Mouse (Mus musculus) heart, embryonic 11.5 days (tissue): Measurements from ENCODE around the gene Cecr2. TPM values are rescaled to one million over a fixed set of nuclear protein-coding genes. Genes with fewer than 3 reads are reported as not detected.
A peak's percentile ranks its signal among the peaks of the same experiment; 100 is the strongest.

Experiments used
- ATAC-seq: fragments of 200-750 bp; cut with Nextera tagmentation; replicated peaks from 2 replicates; pipeline ENCODE4 v1.8.0; 2017; ENCODE audit warnings: moderate library complexity; ENCODE audit not compliant: insufficient number of reproducible peaks, low FRiP score, low TSS enrichment
- H3K27ac ChIP-seq: fragments of 300-500 bp; sonication (generic); 2 replicates; pipeline ENCODE4 v1.5.1; 2014; ENCODE audit warnings: mild to moderate bottlenecking, low read depth, low read length
- H3K27me3 ChIP-seq: fragments of 300-500 bp; sonication (generic); 2 replicates; pipeline ENCODE4 v1.6.1; 2014; ENCODE audit warnings: mild to moderate bottlenecking, low read length, mixed read lengths; ENCODE audit not compliant: control insufficient read depth, insufficient read depth
- H3K36me3 ChIP-seq: fragments of 300-500 bp; sonication (generic); 2 replicates; pipeline ENCODE4 v1.6.1; 2014; ENCODE audit warnings: mild to moderate bottlenecking, low read length, moderate library complexity, mixed read lengths; ENCODE audit not compliant: control insufficient read depth, insufficient read depth
- H3K4me1 ChIP-seq: fragments of 300-500 bp; sonication (generic); 2 replicates; pipeline ENCODE4 v1.6.1; 2014; ENCODE audit warnings: low read length; ENCODE audit not compliant: control insufficient read depth, insufficient read depth
- H3K4me2 ChIP-seq: fragments of 300-500 bp; sonication (generic); 2 replicates; pipeline ENCODE4 v1.6.1; 2014; ENCODE audit warnings: mild to moderate bottlenecking, moderate library complexity
- H3K4me3 ChIP-seq: fragments of 300-500 bp; sonication (generic); 2 replicates; pipeline ENCODE4 v1.5.1; 2014; ENCODE audit warnings: low read depth, low read length
- H3K9ac ChIP-seq: fragments of 300-500 bp; sonication (generic); 2 replicates; pipeline ENCODE4 v1.6.1; 2014; ENCODE audit warnings: mild to moderate bottlenecking, low read depth, low read length, moderate library complexity
- H3K9me3 ChIP-seq: fragments of 300-500 bp; sonication (generic); replicated peaks from 2 replicates; pipeline ENCODE4 v1.6.1; 2016; ENCODE audit warnings: low read length; ENCODE audit not compliant: control insufficient read depth
- WGBS: fragments of 180-500 bp; shearing (Covaris S2); extraction: QIAGEN DNeasy Blood & Tissue Kit; methylation state at CpG from one replicate; pipeline ENCODE4 v1.1.7; 2014; ENCODE audit not compliant: insufficient replicate concordance; 5-methylcytosine and 5-hydroxymethylcytosine counted together
- polyA plus RNA-seq: library from polyadenylated mRNA; unstranded; fragments of >200 nt; fragmentation: Nextera tagmentation; extraction: Ambion mirVana; gene quantifications from 2 replicates; pipeline ENCODE4 v1.2.1, GENCODE M21; 2014

The Cecr2 gene
- 3.0 and 4.2 TPM in 2 replicates for polyA plus RNA-seq

DNA sequence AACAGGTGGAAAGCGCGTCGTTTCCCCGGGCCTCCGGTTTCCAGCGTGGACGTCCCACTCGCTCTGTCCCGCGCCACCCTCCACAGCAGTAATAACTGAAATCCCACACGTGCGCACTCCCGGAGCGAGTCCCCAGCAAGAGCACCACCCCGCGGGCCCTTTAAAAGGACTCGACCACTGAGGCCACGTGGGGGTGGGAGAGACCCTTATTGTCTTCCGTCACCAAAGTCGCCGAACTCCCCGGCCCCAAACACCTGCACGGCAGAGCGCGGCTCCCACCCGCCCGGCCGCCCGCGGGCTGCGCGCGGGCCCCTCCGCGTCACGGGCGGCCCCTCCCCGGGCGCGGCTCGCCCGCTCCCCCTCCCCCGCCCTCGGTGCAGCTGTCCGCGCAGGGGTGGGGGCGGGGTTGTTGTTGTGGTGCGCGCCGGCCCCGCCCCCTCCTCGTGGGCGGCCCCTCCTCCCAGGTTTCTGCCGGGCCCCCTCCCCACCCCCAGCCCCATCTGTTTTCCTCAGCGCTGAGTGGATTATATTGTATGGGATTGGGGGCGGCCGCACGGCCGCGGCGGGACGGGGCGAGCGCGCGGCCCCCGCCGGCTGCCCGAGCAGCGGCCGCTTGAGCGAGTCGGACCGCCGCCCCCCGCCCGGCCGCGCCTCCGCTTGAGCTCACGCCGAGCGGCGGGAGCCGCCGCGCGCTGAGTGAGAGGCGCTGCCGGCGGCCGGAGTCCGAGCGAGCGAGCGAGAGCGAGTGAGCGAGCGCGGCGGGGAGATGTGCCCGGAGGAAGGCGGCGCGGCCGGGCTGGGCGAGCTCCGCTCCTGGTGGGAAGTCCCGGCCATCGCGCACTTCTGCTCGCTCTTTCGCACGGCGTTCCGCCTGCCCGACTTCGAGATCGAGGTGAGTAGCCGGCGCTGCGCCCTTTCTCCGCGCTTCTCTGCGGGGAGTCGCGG is at the start of gene Cecr2:
TSS of gene Cecr2 (plus strand) at position 554 of the 945 bp plus-strand sequence.
- WGBS: under 1% methylated on average over 72 of the region's 127 CpGs
- H3K27me3 ChIP-seq: no peaks in the 10 kb centered on the region
- no peaks in the 10 kb centered on the region for H3K4me1 ChIP-seq
- H3K36me3 ChIP-seq: no peaks in the 10 kb centered on the region
- peak within 1 kb of the TSS; percentile 82 for H3K9ac ChIP-seq
- H3K9me3 ChIP-seq: no peaks in the 10 kb centered on the region
- H3K4me3 ChIP-seq: peak within 1 kb of the TSS; percentile 76
- ATAC-seq: peak; percentile 88
- H3K27ac ChIP-seq: peak within 1 kb of the TSS; percentile 93
- peak within 1 kb of the TSS; percentile 85 for H3K4me2 ChIP-seq

DNA sequence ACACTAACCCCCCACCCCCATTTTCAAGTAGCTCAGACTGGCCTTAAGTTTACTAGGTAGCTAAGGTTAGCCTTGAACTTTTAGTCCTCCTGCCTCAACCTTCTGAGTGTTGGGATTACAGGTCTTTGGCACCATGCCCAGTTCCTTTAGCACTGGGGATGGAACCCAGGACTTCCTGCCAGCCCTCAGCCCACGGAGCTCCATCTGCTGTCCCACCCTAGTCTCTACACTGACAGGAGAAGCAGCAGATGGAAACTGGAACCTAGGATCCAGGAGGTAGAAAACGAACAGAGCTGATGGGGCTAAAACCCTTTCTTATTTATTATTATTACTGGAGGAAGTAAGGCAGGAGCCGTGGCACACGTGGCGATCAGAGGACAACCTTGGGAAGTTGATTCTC is 48.6 kb upstream of the Cecr2 start:
- WGBS: 73% methylated on average over 5 of the region's 5 CpGs
- no peak overlapping the region for H3K9ac ChIP-seq
- H3K4me2 ChIP-seq: no peak overlapping the region
- no peaks in the 10 kb centered on the region for H3K4me1 ChIP-seq
- H3K9me3 ChIP-seq: no peaks in the 10 kb centered on the region
- H3K36me3 ChIP-seq: no peaks in the 10 kb centered on the region
- no peak overlapping the region for H3K4me3 ChIP-seq
- no peak overlapping the region for H3K27ac ChIP-seq
- no peak for ATAC-seq
- H3K27me3 ChIP-seq: no peaks in the 10 kb centered on the region

DNA sequence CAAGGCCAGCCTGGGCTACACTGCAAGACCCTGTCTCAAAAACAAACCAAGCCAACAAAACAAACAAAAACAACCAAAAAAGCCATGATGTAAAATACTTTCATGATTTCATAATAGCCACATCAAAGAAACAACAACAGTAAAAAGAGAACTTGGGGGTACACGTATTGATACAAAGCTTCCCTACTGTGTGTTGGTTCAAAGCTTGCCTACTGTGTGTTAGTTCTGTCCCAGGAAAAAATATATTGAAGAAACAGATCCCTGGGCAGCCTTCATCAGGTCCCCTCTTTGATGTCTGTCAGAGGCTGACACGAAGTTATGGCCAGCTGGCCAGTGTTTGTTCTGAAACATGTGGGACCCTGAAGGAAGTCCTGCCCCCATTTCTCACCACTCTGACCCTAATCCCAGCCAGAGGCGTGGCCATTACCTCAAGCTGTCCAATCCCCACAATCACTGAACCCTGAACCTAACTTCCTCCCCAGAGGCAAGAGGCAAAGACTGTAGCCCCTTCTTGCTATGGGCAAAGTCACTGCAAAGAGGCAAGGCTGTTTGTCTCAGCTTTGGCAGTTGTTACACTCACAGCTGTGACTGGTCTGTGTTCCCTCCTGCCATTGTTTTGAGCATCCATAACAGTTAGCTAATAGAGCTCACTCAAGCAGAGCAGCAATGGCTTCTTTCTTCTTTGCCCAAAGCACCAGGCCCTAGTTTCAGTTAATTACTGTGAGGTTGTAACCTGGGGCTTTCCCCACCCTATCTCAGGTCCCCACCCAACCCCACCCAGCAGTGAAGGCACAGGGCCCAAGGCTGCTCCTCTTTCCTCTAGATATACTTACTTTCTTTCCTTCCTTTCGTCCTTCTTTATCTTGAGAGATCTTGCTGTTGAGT is 47.4 kb upstream of the Cecr2 start:
- Histone ChIP-seq H3K4me3 (no peak overlapping the region), H3K4me1 (no peaks in the 10 kb centered on the region), H3K36me3 (no peaks in the 10 kb centered on the region), H3K4me2 (no peak overlapping the region), H3K27me3 (no peaks in the 10 kb centered on the region), H3K9me3 (no peaks in the 10 kb centered on the region), H3K9ac (no peak overlapping the region), H3K27ac (no peak overlapping the region)
- 63% methylated on average over 4 of the region's 4 CpGs for WGBS
- no peak for ATAC-seq

DNA sequence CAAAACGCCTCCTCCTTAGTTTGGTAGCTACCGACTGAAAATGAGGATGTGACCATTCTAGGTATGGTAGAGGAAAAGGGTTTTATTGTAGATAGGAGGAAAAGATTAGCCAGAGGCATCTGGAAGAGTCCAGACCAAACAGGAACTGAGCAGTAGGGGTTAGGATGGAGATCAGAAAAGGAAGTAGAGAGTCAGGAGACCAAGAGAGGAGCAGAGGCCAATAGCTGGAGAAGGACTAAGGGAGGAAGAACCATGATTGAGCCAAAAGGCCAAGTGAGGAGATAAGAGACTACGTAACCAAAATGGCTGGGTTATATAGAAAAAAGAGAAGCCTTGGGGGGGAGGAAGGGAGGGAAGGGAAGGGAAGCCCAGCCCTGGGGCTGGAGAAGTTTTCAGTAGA is 46.0 kb upstream of the Cecr2 start:
- H3K4me1 ChIP-seq: 0 out of 2 replicates have a peak, but pooled peaks cover under 1% of the 10 kb centered on the region

DNA sequence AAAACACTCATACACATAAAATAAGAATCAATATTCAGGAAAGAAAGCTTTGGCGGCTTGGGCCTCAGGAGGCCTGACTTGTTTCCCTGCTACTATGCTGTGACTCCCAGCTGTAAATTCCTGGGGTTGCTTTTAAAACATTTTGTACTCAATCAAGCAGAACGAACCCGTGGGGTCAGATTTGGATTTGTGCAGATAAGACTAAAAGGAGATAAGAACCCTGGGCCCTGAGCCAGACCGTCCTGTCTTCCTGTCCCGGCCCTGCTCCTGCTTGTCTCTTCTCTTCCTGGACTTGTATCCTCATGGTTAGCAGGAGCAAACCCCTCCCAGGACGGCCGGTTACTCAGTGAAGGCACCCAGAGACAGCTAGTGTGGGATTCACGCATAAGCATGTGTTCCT is 41.1 kb upstream of the Cecr2 start:
- no peak for ATAC-seq
- Histone ChIP-seq H3K36me3 (no peaks in the 10 kb centered on the region), H3K9me3 (no peaks in the 10 kb centered on the region), H3K4me1 (0 out of 2 replicates have a peak, but pooled peaks cover 2% of the 10 kb centered on the region), H3K4me3 (no peak overlapping the region), H3K27ac (no peak overlapping the region), H3K9ac (no peak overlapping the region), H3K27me3 (no peaks in the 10 kb centered on the region), H3K4me2 (no peak overlapping the region)
- 27% methylated on average over 8 of the region's 8 CpGs for WGBS

More for the DNA sequence above, 46.0 kb upstream of the Cecr2 start:
- Histone ChIP-seq H3K9ac (no peak overlapping the region), H3K4me3 (no peak overlapping the region), H3K4me2 (no peak overlapping the region), H3K9me3 (no peaks in the 10 kb centered on the region), H3K36me3 (no peaks in the 10 kb centered on the region), H3K27me3 (no peaks in the 10 kb centered on the region), H3K27ac (no peak overlapping the region)
- WGBS: 80% methylated on average over 3 of the region's 3 CpGs
- ATAC-seq: no peak

DNA sequence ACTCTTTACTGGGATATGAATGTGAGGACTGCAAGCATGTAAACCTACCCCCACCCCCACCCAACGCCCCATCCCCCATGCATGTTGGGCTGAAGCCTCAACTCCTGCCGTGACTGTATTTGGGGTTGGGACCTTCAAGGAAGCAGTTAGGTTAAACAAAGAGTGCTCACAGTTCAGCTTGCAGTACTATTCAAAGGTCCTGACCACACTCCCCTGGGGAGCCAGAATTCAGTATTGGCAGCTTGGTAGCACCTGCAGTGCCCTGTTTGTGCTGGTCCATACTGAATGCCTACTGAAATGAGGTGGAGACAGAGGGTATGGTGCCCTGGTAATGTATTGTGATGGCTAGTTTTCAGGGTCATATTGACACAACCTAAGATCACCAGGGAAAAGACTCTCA is 39.1 kb upstream of the Cecr2 start:
- Histone ChIP-seq H3K4me1 (0 out of 2 replicates have a peak, but pooled peaks cover 2% of the 10 kb centered on the region), H3K4me3 (no peak overlapping the region), H3K36me3 (no peaks in the 10 kb centered on the region), H3K4me2 (no peak overlapping the region), H3K27ac (no peak overlapping the region), H3K27me3 (no peaks in the 10 kb centered on the region), H3K9me3 (no peaks in the 10 kb centered on the region), H3K9ac (no peak overlapping the region)
- no peak for ATAC-seq
- 50% methylated on average over 2 of the region's 2 CpGs for WGBS

DNA sequence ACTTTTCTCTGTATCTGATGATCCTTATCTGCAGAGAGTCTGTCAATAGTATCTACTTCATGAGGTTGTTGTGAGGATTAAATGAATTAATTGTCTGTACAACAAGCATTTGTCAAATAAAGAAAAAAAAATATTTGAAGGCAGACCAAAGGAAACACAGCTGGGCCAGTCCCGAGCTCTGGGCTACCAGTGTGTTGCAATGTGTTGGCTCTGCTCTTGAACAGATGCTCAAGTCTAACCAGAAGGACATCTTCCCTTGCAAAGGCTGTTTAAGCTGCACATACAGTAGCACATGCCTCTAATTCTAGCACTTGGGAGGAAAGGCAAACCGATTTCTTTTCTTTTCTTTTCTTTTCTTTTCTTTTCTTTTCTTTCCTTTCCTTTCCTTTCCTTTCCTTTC is 37.2 kb upstream of the Cecr2 start:
- Histone ChIP-seq H3K36me3 (no peaks in the 10 kb centered on the region), H3K4me3 (no peak overlapping the region), H3K4me1 (0 out of 2 replicates have a peak, but pooled peaks cover 2% of the 10 kb centered on the region), H3K9me3 (no peaks in the 10 kb centered on the region), H3K9ac (no peak overlapping the region), H3K27ac (no peak overlapping the region), H3K4me2 (no peak overlapping the region), H3K27me3 (no peaks in the 10 kb centered on the region)
- 77% methylated on average over 2 of the region's 2 CpGs for WGBS
- no peak for ATAC-seq

DNA sequence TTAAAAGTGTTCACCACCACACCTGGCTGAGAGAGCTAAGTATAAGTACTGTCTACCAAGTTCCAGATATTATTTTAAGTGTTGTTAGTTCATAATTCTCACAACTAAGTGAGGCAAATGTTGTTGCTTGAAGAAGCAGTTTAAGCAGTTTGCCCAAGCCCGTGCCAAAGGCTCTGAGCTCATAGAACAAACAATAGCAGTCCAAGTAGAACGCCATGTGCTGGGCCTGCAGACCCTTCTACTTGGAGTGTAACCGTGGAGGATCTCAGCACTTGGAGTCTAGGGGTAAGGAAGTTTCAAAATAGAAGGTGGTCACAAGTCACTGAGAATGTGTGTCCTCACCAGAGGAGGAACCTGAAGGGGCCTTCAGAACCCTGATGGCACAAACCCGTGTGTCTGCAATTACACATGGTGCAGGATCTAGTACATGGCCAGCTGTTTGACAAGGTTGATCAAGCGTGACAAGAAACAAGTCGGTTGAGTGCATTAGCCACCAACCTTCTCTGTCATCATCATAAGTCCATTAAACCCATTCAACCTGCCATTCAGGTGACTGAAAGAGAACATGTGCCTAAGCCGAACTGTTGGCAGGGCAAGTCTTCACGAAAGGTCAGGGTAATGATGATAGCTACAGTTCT is 30.7 kb upstream of the Cecr2 start:
- Histone ChIP-seq H3K4me3 (no peak overlapping the region), H3K36me3 (no peaks in the 10 kb centered on the region), H3K4me2 (no peak overlapping the region), H3K27me3 (no peaks in the 10 kb centered on the region), H3K9ac (no peak overlapping the region), H3K27ac (no peak overlapping the region), H3K9me3 (no peaks in the 10 kb centered on the region), H3K4me1 (no peaks in the 10 kb centered on the region)
- 85% methylated on average over 8 of the region's 8 CpGs for WGBS
- no peak for ATAC-seq
